Mouse (Mus musculus): ENCODE data around the gene Zfp456.
"Not testable (repeated sequence)": the region's sequence is repeated elsewhere in the genome, so short reads cannot be mapped to it uniquely, and the experiment has no call there.

Gene Zfp456

DNA sequence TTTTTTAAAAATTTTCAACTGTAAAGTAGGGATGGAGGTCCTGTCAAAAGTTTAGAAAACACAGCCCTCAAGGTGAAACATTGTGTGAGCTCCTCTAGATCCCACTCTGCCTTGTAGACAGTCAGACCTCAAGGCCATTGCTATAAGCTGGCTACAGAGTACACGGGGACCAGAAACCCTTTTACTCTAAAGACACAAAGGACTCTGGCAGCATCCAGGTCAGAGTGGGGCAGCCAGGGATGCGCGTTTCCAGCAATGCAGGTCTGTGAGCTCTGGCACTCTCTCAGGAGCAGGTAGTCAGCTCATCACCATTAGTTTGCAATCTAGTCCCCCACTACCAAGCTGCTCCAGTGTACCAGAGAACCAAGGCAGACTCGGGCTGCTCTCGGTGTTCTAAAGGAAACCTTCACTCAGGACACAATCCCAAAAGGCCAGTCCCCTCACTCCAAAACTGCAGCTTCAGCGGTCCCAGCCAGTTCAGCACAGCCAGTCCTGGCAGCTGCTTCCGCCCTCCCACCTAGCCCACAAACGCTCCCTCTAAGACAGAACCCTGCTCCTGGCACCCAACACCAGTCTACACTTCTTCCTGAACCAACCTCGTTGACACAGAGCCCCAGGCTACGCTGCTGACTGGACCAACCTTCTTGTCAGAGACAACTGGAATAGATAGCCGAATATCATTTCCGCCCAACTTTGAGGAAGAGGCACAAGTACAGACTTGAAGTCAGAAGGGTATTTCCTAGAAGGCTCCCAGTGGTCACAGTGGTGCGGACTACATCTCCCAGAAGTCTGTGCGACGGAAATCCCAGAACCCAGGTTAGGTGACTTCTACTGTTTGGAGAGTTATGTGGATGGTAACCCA, at the start of gene Zfp456, which contains the start of gene Gm28041:
TSS of gene Zfp456 (minus strand) at position 761 of the 862 bp plus-strand sequence.
TSS of gene Gm28041 (minus strand) at position 684 of the 862 bp plus-strand sequence.
- peak; percentile 82 for DNase-seq

DNA sequence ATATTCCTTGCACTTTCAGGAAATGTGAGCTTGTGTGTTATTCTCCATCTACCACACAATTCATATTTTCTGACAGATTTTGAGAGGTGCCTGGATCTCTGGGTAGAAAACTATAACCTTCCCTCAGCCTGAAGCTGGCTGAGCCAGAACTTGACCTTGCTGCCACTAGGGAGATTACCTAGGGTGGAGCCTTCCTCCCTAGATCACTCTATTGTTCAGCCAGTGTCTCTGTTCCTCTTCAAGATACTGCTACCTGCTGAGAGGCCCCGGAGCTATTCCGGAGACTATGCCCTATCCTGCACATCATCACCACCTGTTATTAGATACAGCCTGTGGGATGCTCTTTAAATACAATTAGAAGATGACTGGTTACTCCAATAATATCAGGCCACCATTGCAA, 46.9 kb upstream of the Zfp456 start:
- not testable (repeated sequence) for DNase-seq

DNA sequence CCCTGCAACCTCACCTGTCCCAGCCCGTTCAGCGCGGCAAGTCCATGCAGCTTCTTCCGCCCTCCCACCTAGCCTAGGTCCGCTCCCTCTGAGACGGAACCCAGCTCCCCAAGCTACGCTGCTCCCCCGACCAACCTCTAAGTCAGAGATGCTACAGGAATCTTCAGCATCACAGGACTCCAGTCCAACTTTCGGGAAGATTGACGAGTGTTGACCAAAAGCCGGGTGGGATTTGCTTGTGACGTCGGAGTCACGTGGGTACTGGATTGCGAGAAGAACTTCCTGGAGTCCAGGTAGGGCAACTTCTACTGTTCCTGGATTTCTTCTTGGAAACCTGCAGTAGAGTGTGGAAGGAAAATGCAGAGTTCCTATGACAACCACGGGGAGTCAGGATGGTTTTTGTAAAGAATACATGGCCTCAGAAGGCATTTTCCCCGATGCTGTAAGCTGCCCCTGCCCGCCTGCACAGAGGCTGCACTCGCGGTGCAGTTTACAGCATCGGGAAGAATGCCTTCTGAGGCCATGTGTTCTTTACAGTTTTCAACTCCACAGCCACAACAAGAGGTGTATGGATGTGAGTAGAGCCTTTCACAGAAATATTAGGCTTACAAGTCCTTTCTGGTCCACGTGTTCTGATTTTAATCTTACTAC, 45.7 kb upstream of the Zfp456 start, which contains the start of gene Zfp459:
TSS of gene Zfp459 (minus strand) at position 212 of the 651 bp plus-strand sequence.
- DNase-seq: peak; percentile 72

DNA sequence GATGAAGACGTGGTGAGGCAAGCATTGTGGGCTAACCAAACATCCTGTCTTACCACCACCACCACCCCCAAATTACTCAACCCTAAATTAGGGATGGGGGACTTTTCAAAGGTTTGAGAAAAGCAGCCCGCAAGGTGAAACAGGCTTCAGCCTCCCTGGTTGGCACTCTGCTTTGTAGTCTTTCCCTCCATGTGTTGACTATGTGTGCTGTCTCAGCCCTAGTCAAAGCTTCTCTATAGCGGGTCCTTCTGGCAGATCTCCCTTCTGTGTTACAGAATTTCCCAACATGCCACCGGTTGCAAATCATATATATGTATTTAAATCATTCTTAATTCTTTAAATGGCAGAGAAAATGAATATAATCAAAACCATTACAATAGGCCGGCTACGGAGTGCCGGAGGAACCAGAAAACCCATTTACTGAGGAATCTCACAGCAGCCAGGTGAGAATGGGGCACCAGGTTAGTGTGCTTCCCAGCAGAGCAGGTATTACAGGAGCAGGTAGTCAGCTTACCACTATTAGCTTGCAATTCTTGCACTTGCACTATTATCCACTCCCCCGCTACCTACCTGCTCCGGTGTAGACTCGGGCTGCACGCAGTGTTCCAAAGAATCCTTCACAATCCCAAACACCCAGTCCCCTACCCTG, 45.1 kb upstream of the Zfp456 start:
- DNase-seq: no peak

GRCm38 (mm10) chr13:67416811-67417210, 41.2 kb upstream of the Zfp456 start:
- DNase-seq: no peak

DNA sequence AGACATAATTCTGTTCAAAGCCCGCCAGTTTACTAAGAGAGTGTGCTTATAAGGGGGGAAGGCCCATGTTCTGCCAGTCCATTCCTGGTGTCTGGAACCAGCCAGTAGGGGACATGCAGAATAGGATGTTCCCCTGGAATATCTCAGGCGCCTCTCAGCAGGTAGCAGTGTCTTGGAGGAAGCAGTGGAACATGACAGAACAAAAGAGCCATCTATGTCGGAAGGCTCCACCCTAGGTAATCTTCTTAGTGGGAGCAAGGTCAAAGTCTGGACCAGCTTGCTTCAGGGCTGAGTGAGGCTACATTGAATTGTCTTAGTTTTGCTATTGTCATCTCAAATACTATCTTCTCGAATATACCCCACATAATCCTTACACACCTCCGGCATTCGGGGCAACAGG, 40.1 kb upstream of the Zfp456 start:
- DNase-seq: no peak

DNA sequence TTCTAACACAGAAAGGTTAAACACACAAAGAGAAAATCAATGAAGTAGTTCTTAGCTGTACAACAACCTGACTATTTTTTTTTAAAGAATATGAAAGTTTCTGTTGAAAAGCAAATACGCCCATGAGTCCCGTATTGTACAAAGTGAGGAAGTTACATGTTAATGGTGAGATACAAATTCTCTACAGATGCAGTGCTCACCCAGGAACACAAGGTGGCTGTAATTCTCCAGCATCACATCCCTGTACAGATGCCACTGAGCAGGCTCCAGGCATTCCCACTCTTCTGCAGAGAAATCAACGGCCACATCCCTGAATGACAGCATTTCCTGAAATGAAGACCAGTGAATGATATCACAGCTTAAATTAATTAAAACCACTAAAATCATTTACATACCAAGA, 38.0 kb upstream of the Zfp456 start:
- DNase-seq: not testable (repeated sequence)

DNA sequence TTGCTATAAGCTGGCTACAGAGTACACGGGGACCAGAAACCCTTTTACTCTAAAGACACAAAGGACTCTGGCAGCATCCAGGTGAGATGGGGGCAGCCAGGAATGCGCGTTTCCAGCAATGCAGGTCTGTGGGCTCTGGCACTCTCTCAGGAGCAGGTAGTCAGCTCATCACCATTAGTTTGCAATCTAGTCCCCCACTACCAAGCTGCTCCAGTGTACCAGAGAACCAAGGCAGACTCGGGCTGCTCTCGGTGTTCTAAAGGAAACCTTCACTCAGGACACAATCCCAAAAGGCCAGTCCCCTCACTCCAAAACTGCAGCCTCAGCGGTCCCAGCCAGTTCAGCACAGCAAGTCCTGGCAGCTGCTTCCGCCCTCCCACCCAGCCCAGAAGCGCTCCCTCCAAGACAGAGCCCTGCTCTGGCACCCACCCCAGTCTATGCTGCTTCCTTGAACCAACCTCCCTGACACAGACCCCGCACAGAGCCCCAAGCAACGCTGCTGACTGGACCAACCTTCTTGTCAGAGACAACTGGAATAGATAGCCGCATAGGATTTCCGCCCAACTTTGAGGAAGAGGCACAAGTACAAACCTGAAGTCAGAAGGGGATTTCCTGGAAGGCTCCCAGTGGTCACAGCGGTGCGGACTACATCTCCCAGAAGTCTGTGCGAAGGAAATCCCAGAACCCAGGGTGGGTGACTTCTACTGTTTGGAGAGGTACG, 23.7 kb upstream of the Zfp456 start, which contains the start of gene Zfp429:
TSS of gene Zfp429 (minus strand) at position 637 of the 721 bp plus-strand sequence.
- DNase-seq: peak; percentile 83

- not testable (repeated sequence) for DNase-seq
Observed at GRCm38 (mm10) chr13:67376255-67376654, 645 bp upstream of the Zfp456 start.

- DNase-seq: peak; percentile 95
Observed at GRCm38 (mm10) chr13:67360131-67360744, 15.4 kb downstream of the Zfp456 start, which contains the start of the genes Gm28044 and Zfp953. Gene Gm28044, minus strand, starts transcription at chr13:67360536. Gene Zfp953, minus strand, starts transcription at chr13:67360605.

DNA sequence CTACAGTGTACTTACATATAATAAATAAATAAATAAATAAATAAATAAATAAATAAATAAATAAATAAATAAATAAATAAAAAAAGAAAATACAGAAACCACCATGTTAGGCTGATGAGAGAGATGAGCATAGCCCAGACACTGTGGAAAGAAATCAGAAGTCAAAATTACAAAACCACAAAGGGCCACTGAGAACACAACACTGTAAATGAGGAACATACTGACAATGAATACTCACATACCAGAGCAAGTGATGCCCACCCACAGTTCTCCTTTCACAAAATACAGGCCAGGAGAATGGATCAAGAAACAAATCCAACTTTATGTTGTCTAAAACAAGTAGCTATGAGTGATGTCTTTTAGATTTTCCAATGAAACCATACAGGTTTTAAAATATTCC, 23.8 kb downstream of the Zfp456 start:
- no peak for DNase-seq

GRCm38 (mm10) chr13:67343422-67343821, 32.2 kb downstream of the Zfp456 start:
- DNase-seq: no peak

DNA sequence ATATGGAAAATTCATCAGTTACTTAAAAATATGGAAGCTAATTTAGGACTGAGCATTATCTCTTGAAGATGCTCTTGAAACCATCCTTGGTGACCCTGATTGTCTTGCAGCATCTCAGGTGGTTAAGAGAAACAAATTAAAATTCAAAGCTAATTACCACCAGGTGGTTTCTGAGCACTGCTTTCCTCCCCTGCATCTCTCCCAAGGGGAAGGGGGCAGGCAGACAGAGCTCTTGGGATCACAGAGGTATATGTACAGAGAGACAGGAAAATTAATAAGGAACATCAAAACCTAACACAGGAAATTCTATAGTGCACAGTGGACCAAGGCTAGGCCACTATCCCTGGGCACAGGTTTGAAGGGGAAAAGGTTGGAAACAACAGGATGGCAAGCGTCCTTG, 42.7 kb downstream of the Zfp456 start:
- DNase-seq: no peak

GRCm38 (mm10) chr13:67332019-67332724, 43.4 kb downstream of the Zfp456 start, which contains the start of gene Zfp595:
Gene Zfp595, minus strand, starts transcription at chr13:67332570.
- peak; percentile 90 for DNase-seq

Data from kidney, adult 18-20 months (tissue).